Mouse (Mus musculus) NIH3T3 (cell line): Measurements from ENCODE around the gene Qrfp.

Experiments used
- DNase-seq: peaks from one replicate; pipeline ENCODE4 v3.0.0-alpha.2; 2012; ENCODE audit warnings: low read depth

Gene Qrfp

GRCm38 (mm10) chr2:31769631-31770111 lies 40.7 kb downstream of the Qrfp start:
- DNase-seq, result peak; percentile 57

- DNase-seq, result no peak
These were observed 41.3 kb downstream of the Qrfp start for GRCm38 (mm10) chr2:31769115-31769514.

- DNase-seq, result no peak
These were observed 42.6 kb downstream of the Qrfp start for GRCm38 (mm10) chr2:31767815-31768214.

- DNase-seq, result no peak
These were observed 43.3 kb downstream of the Qrfp start for GRCm38 (mm10) chr2:31767104-31767503.

- DNase-seq, result no peak
These were observed 47.1 kb downstream of the Qrfp start for GRCm38 (mm10) chr2:31763271-31763670.

- DNase-seq, result peak; percentile 33
These were observed 47.5 kb downstream of the Qrfp start for GRCm38 (mm10) chr2:31762853-31763252.

- DNase-seq, result peak; percentile 74
These were observed 48.2 kb downstream of the Qrfp start for GRCm38 (mm10) chr2:31762155-31762554.

GRCm38 (mm10) chr2:31761585-31761984 lies 48.8 kb downstream of the Qrfp start:
- peak; percentile 50 for DNase-seq

- peak; percentile 77 for DNase-seq
These were observed 49.3 kb downstream of the Qrfp start for GRCm38 (mm10) chr2:31761115-31761531.

- peak; percentile 44 for DNase-seq
These were observed 49.9 kb downstream of the Qrfp start for GRCm38 (mm10) chr2:31760486-31760885.

- peak; percentile 89 for DNase-seq
These were observed 50.5 kb downstream of the Qrfp start for GRCm38 (mm10) chr2:31759751-31760460.

GRCm38 (mm10) chr2:31758966-31759365 lies 51.4 kb downstream of the Qrfp start:
- no peak for DNase-seq

- DNase-seq, result peak; percentile 64
These were observed 52.9 kb downstream of the Qrfp start for GRCm38 (mm10) chr2:31757472-31757871.
